Mouse (Mus musculus) myocyte (in vitro differentiated cells): ENCODE measurements around the gene Ddx39. TPM values are rescaled to one million over a fixed set of nuclear protein-coding genes. Genes with fewer than 3 reads are reported as not detected.

Experiments used
- H3K27me3 ChIP-seq: one replicate; pipeline ENCODE4 v1.6.1; 2011; ENCODE audit not compliant: control insufficient read depth, insufficient read depth, insufficient read length
- H3K36me3 ChIP-seq: one replicate; pipeline ENCODE4 v1.6.1; 2011; ENCODE audit not compliant: control insufficient read depth, insufficient read depth
- H3K4me2 ChIP-seq: one replicate; pipeline ENCODE4 v1.6.1; 2011; ENCODE audit warnings: low read depth, control low read depth
- H3K4me3 ChIP-seq: one replicate; pipeline ENCODE4 v1.5.1; 2011; ENCODE audit warnings: mild to moderate bottlenecking, control low read depth, moderate library complexity
- H3K79me2 ChIP-seq: one replicate; pipeline ENCODE4 v1.6.1; 2011; ENCODE audit not compliant: control insufficient read depth, insufficient read depth
- H3ac ChIP-seq: one replicate; pipeline ENCODE4 v1.6.1; 2011; ENCODE audit not compliant: control insufficient read depth, insufficient read length
- CEBPB ChIP-seq: IDR thresholded peaks from 2 replicates; pipeline ENCODE4 v1.6.1; 2011; ENCODE audit warnings: mild to moderate bottlenecking, moderate library complexity; ENCODE audit not compliant: poor library complexity, insufficient read depth, severe bottlenecking
- E2F4 ChIP-seq: IDR thresholded peaks from one replicate; pipeline ENCODE4 v1.6.1; 2011; ENCODE audit warnings: mild to moderate bottlenecking, control low read depth, moderate library complexity; ENCODE audit not compliant: insufficient read depth
- MAX ChIP-seq: IDR thresholded peaks from one replicate; pipeline ENCODE4 v1.6.1; 2011; ENCODE audit warnings: low read depth, mild to moderate bottlenecking, control low read depth
- MYOD1 ChIP-seq, 3 experiments: IDR thresholded peaks; one replicate each; pipeline ENCODE4 v1.6.1; 2011; ENCODE audit warnings: control low read depth in 2 of 3, low read depth in 2 of 3, mild to moderate bottlenecking in 2 of 3, moderate library complexity in 1 of 3; ENCODE audit not compliant: insufficient read length in 2 of 3, control insufficient read depth in 1 of 3
- MYOG ChIP-seq, 3 experiments: IDR thresholded peaks; one replicate each; pipeline ENCODE4 v1.6.1; 2011; ENCODE audit warnings: control low read depth in 2 of 3, low read depth in 2 of 3, mild to moderate bottlenecking in 2 of 3; ENCODE audit not compliant: insufficient read length in 2 of 3, control insufficient read depth in 1 of 3, insufficient read depth in 1 of 3
- POLR2A ChIP-seq: IDR thresholded peaks from one replicate; pipeline ENCODE4 v1.6.1; 2011; ENCODE audit warnings: low read depth, mild to moderate bottlenecking, control low read depth, moderate library complexity; ENCODE audit not compliant: insufficient read length
- POLR2AphosphoS2 ChIP-seq: IDR thresholded peaks from one replicate; pipeline ENCODE4 v1.6.1; 2011; ENCODE audit warnings: low read depth, control low read depth; ENCODE audit not compliant: insufficient read length
- REST ChIP-seq: IDR thresholded peaks from one replicate; pipeline ENCODE4 v1.6.1; 2011; ENCODE audit warnings: mild to moderate bottlenecking, control low read depth, moderate library complexity; ENCODE audit not compliant: insufficient read depth, insufficient read length
- SRF ChIP-seq: IDR thresholded peaks from one replicate; pipeline ENCODE4 v1.6.1; 2011; ENCODE audit warnings: low read depth; ENCODE audit not compliant: control insufficient read depth, insufficient read length
- TCF12 ChIP-seq: IDR thresholded peaks from one replicate; pipeline ENCODE4 v1.6.1; 2011; ENCODE audit warnings: mild to moderate bottlenecking, control low read depth; ENCODE audit not compliant: poor library complexity, insufficient read depth, severe bottlenecking
- TCF3 ChIP-seq: IDR thresholded peaks from one replicate; pipeline ENCODE4 v1.6.1; 2011; ENCODE audit warnings: low read depth, control low read depth; ENCODE audit not compliant: insufficient read length
- USF1 ChIP-seq: IDR thresholded peaks from one replicate; pipeline ENCODE4 v1.6.1; 2011; ENCODE audit warnings: low read depth, mild to moderate bottlenecking, control low read depth, moderate library complexity
- polyA plus RNA-seq: library from polyadenylated mRNA; unstranded; fragments of >200 nt; fragmentation: generic; extraction: Trizol; gene quantifications from one replicate; pipeline ENCODE4 v1.2.1, GENCODE M21; 2012; ENCODE audit warnings: missing spikeins

Gene Ddx39
- polyA plus RNA-seq, 1 experiment = 113 TPM

- H3K79me2 ChIP-seq = no peaks in the 10 kb centered on the region
- no peak overlapping the region for H3ac ChIP-seq
- peaks cover 3% of the 10 kb centered on the region for H3K27me3 ChIP-seq
- H3K4me2 ChIP-seq = no peak overlapping the region
- TF ChIP-seq MYOG (IDR thresholded peaks at IDR 0.05; ENCODE audit: control insufficient read depth in 1 of 3, insufficient read depth in 1 of 3, insufficient read length in 2 of 3, low read depth in 2 of 3) = no peak
- TF ChIP-seq TCF3 = no peak
- TF ChIP-seq CEBPB = no peak
- TF ChIP-seq E2F4 = no peak
- TF ChIP-seq SRF = no peak
- no peak for TF ChIP-seq REST
- TF ChIP-seq USF1 = no peak
- TF ChIP-seq POLR2AphosphoS2 = no peak
- TF ChIP-seq POLR2A = no peak
- no peak for TF ChIP-seq TCF12
- no peak for TF ChIP-seq MYOD1 (IDR thresholded peaks at IDR 0.05; ENCODE audit: control insufficient read depth in 1 of 3, insufficient read length in 2 of 3, low read depth in 2 of 3)
- TF ChIP-seq MAX = no peak
- no peak overlapping the region for H3K4me3 ChIP-seq
- H3K36me3 ChIP-seq = no peaks in the 10 kb centered on the region
Observed at GRCm38 (mm10) chr8:83759231-83759759, 44.3 kb downstream of the Ddx39 start.

- H3K79me2 ChIP-seq = no peaks in the 10 kb centered on the region
- H3ac ChIP-seq = no peak overlapping the region
- H3K27me3 ChIP-seq = peaks cover 3% of the 10 kb centered on the region
- no peaks in the 10 kb centered on the region for H3K36me3 ChIP-seq
- no peak for TF ChIP-seq POLR2AphosphoS2
- no peak overlapping the region for H3K4me3 ChIP-seq
- H3K4me2 ChIP-seq = no peak overlapping the region
Observed at GRCm38 (mm10) chr8:83764116-83764515, 49.1 kb downstream of the Ddx39 start.

DNA sequence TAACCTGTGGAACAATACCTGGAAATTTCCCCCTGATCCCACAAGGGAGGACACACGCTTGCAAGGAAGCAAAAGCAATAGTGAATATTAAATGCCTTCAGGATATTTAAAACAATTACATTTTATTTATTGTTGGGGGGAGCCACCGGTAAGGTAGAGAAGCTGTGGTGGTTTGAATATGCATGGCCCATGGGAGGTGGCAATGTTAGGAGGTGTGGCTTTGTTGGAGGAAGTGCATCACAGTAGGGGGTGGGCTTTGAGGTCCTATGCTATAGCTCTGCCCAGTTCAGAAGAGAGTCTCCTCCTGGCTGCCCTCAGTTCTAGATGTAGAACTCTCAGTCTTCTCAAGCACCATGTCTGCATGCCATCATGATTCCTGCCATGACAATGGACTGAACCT lies 49.7 kb downstream of the Ddx39 start:
- Histone ChIP-seq H3K79me2 (no peaks in the 10 kb centered on the region), H3K4me3 (no peak overlapping the region), H3K27me3 (peaks cover 3% of the 10 kb centered on the region), H3K36me3 (no peaks in the 10 kb centered on the region), H3ac (no peak overlapping the region), H3K4me2 (no peak overlapping the region)
- TF ChIP-seq USF1 = no peak
- no peak for TF ChIP-seq E2F4
- TF ChIP-seq REST = no peak
- no peak for TF ChIP-seq CEBPB
- TF ChIP-seq MAX = no peak
- TF ChIP-seq POLR2AphosphoS2 = no peak
- no peak for TF ChIP-seq POLR2A
- TF ChIP-seq MYOD1 (IDR thresholded peaks at IDR 0.05; ENCODE audit: control insufficient read depth in 1 of 3, insufficient read length in 2 of 3, low read depth in 2 of 3) = no peak
- no peak for TF ChIP-seq SRF

GRCm38 (mm10) chr8:83765663-83766062 lies 50.7 kb downstream of the Ddx39 start:
- H3K4me3 ChIP-seq = no peak overlapping the region

DNA sequence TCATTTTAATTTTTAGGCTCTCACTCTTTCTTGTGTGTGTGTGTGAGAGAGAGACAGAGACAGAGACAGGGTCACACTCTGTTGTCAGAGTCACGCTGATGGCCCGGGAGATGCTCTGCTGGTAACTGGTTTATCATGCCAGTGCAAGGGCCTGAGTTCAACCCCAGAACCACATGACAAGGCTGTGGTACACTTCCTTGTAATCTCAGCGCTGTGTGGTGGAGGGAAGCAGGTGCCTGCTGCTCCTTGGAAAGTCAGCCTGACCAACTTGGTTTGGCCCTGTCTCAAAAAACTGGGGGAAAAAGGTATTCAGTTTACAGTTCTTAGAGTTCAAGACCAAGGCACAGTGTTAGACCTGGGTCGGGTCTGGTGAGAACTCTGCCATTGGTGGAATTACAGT lies 52.5 kb downstream of the Ddx39 start:
- peak; percentile 52 for TF ChIP-seq TCF3
- TF ChIP-seq MYOD1 (IDR thresholded peaks at IDR 0.05; ENCODE audit: control insufficient read depth in 1 of 3, insufficient read length in 2 of 3, low read depth in 2 of 3) = peak in 2 of 3 experiments; percentile 65 to 71
- no peak for TF ChIP-seq E2F4
- TF ChIP-seq SRF = no peak
- TF ChIP-seq POLR2A = no peak
- peak; percentile 33 to 85 (median 59) for TF ChIP-seq MYOG (IDR thresholded peaks at IDR 0.05; ENCODE audit: control insufficient read depth in 1 of 3, insufficient read depth in 1 of 3, insufficient read length in 2 of 3, low read depth in 2 of 3)
- no peak for TF ChIP-seq USF1
- TF ChIP-seq TCF12 = no peak
- TF ChIP-seq MAX = no peak
- no peak overlapping the region for H3K4me2 ChIP-seq
- H3K4me3 ChIP-seq = no peak overlapping the region
- H3K36me3 ChIP-seq = no peaks in the 10 kb centered on the region
- no peak overlapping the region for H3ac ChIP-seq
- H3K27me3 ChIP-seq = peaks cover 3% of the 10 kb centered on the region
- no peaks in the 10 kb centered on the region for H3K79me2 ChIP-seq

More at GRCm38 (mm10) chr8:83765663-83766062, 50.7 kb downstream of the Ddx39 start:
- peaks cover 3% of the 10 kb centered on the region for H3K27me3 ChIP-seq
- H3ac ChIP-seq = no peak overlapping the region
- no peaks in the 10 kb centered on the region for H3K79me2 ChIP-seq
- H3K4me2 ChIP-seq = no peak overlapping the region
- TF ChIP-seq CEBPB = no peak
- TF ChIP-seq MYOD1 (IDR thresholded peaks at IDR 0.05; ENCODE audit: control insufficient read depth in 1 of 3, insufficient read length in 2 of 3, low read depth in 2 of 3) = no peak
- no peaks in the 10 kb centered on the region for H3K36me3 ChIP-seq
